Mouse (Mus musculus) layer of hippocampus, adult 9-10 months (tissue): ENCODE results near the gene Axin1.
"Not testable (repeated sequence)": the region's sequence is repeated elsewhere in the genome, so short reads cannot be mapped to it uniquely, and the experiment has no call there.

Experiments
- DNase-seq: peaks from one replicate; pipeline ENCODE4 v3.0.0; 2022; ENCODE audit warnings: low spot score

The Axin1 gene

DNA sequence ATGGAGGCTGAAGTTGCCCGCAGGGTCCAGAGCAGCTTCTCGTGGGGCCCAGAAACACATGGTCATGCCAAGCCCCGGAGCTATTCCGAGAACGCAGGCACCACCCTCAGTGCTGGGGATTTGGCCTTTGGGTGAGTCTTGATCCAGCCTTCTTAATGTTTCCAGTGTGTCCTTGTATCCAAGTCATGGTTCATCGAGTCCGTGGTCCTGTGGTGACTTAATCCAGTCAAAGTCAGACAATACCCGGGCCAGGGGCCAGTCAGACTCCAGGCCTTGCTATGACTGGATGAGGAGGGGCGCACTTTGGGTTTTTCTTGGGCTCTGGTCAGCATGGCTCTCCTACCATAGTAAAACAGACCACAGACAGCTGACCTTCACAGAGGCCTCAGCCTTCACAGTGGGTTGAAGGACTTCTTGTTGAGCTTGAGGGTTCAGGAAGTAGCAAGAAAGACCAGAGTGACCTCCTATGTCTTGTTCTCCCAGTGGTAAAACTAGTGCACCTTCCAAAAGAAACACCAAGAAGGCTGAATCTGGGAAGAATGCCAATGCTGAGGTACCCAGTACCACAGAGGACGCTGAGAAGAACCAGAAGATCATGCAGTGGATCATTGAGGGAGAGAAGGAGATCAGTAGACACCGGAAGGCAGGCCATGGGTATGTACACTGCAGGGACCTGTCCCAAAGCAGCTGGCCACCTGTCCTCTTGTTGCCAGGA, 49.8 kb downstream of the Axin1 start:
- DNase-seq: no peak

DNA sequence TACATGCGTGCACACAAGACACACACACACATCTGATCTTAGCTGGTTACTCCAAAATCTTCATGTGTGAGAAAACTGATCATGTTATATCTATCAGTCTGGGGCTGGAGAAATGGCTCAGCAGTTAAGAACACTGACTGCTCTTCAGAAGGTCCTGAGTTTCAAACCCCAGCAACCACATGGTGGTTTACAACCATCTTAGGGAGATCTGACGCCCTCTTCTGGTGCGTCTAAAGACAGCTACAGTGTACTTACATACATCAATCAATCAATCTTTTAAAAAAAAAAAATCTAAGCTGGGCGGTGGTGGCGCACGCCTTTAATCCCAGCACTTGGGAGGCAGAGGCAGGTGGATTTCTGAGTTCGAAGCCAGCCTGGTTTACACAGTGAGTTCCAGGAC, 53.0 kb downstream of the Axin1 start:
- not testable (repeated sequence) for DNase-seq

DNA sequence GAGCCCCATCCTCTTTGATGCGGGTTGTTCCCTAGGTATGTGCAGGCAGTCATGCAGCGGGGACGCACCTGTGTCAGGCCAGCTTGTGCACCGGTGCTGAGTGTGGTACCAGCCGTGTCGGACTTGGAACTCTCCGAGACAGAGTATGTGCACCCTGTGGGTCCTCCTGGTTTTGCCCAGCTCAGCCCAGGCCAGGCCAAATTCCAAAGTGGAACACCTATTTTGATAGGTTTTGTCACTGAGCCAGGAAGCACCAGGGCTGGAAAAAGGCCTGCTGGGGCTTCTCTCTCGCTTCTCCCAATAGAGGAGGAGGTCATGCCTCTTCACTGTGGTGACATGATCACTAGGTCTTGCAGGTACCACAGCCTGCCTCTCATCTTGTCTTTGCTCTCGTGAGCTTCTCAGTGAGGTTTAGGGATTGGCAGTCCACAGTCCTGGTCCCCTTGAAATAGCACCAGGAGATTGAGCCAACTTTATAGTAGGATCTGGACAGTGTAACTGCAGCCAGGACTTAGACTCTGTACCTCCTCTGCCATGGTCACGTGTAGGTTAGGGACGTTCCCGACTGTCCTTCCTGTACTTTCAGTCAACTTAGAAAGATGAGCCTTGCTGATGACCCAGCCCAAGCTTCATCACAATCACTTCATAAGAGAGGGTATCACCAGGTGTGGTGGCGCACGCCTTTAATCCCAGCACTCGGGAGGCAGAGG, 54.1 kb downstream of the Axin1 start:
- DNase-seq: no peak

DNA sequence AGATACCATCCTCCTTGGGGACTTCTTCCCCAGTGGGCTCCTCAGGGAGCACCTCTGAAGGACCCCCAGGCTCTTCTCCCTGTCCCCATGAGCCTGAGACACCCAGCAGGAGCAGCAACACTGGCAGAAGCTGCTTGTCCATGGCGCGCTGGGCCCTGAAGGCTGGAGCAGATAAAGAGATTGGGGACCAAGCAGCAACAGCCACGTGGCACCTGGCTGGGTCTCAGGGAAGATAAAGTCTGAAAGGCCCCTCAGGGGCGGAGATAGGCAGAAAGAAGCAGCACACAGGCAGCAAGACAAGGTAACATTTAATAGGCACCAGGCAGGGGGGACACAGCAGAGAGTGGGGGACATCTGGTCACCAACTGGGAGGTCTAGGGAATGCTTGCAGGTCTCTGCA, 60.4 kb downstream of the Axin1 start, which contains the start of gene Pdia2:
Gene Pdia2, minus strand, starts transcription at position 196 of the 400 bp plus-strand sequence.
- no peak for DNase-seq

DNA sequence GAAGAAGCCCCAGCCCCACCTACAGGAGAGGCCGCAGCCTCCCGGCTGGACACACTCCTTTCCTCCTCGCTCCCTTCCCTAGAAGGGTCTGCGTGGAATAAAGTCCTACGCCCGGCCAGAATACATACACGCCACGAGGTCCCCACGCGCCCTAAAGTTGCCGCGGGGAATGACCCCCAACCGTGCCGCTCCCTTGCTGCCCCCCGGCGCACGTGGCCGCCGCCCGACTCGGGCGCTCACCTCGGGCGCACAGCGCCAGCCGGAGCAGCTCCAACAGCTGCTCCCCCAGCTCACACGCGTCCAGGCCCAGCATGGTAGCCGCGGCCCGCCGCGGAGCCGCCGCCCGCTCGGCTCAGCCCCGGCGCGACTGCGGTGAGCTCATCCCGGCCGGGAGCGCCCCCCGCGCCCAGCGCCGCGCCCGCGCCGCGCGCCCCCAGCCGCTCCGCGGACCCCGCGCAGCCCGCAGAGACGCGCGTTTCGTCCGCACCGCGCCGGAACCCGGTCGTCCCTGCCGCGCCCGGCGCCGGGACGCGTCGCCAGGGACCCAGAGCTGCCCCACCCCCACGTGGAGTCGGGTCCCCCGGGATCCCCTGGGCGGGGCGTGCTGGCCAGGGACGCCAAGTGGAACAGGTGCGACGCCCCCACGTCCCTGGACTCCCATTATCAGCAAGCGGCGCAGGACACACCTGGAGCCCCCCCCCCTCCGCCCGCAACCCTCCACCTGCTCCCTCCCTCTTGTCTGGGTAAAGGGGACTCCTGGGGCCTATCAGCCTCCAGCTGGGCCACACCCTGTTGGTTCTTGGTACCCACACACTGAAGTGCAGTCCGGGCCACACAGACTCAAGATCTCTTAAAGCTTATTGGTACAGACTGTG, 62.6 kb downstream of the Axin1 start:
- no peak for DNase-seq

DNA sequence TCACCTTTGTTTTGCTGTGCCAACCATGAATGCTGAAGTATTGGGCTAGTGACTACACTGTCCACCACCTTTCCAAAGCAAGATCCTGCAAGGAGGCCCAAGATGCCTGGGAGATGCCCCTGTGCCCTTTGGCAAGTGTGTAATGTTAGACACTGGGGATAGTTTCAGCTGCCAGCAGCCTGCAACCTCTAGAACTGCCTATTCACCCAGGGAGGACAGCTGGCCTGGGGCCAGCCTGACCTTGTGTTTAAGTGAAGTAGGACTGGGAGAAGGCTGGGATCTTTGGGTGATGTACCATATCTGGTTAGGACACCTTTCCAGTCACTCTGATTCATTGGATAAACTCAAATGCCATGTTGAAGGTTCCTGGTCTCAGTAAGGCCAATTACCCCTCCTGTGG, 63.5 kb downstream of the Axin1 start:
- DNase-seq: no peak

DNA sequence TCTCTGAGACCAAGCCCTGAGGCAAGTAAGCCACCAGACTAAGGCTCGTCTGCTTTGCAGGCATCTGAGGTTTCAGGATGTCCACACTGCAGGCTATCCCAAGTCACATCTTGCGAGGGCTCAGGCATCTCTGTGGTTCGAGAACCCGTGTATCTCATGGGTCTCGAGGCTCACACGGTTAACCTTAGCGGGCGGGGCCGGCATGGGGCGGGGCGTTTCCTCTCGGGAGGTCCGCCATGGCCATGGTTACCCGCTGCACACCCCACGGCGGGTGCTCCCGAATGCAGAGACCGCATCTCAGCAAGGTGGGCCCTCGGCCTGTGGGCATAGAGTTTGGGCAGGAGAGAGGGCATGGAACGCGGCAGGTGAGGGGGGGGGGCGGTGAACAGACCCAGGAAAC, 64.2 kb downstream of the Axin1 start, which contains the start of gene Rgs11:
Gene Rgs11, plus strand, starts transcription at position 215 of the 400 bp plus-strand sequence.
- no peak for DNase-seq

DNA sequence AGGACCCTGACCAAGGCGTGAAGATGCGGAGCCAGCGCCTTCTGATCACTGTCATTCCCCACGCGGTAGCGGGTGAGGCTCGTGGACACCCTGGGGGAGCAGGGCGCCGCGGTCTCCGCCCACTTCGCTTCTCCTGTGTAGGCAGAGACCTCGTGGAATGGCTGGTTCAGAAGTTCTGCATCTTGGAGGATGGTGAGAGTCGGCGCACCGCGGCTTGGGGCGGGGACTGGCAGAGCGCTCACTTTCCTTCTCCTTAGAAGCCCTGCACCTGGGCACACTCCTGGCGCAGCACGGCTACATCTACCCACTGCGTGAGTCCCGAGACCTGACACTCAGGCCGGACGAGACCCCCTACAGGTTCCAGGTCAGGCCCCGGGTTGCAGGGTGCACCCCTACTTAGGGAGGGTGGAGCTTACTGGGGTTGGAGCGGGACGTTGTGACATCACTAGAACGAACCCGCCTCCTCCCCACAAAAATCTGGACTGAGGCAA, 64.9 kb downstream of the Axin1 start:
- DNase-seq: peak; percentile 20

DNA sequence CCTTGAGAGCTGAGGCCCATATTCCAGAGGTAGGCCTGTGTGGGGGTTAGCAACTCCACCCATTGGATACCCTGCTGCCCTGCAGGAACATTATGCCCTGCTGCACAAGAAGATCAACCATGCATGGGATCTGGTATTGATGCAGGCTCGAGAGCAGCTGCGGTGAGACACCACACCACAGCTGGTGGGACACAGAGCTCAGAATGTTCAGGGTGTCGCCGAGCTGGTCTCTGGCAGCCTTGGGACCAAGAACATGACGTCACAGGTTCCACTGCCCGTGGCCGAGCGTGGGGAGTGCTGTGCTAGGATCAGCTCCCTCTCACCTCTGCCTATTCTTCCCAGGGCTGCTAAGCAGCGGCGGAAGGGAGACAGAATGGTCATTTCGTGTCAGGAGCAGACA, 66.3 kb downstream of the Axin1 start:
- DNase-seq: no peak

DNA sequence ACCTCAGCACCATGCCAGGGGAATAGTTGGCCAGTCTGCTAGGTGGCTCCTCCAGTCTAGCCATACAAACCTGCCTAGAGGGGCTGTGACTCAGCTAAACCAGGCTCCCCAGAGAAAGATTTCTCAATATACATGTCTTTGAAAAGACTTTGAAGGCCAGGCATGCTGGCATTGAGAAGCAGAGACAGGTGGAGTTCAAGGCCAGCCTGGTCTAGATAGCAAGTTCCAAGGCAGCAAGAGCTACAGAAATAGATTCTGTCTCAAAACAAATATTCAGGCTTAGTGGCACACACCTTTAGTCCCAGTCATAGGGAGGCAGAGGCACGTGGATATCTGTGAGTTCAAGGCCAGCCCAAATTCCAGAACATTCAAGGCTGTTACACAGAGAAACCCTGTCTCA, 67.9 kb downstream of the Axin1 start:
- DNase-seq: no peak

DNA sequence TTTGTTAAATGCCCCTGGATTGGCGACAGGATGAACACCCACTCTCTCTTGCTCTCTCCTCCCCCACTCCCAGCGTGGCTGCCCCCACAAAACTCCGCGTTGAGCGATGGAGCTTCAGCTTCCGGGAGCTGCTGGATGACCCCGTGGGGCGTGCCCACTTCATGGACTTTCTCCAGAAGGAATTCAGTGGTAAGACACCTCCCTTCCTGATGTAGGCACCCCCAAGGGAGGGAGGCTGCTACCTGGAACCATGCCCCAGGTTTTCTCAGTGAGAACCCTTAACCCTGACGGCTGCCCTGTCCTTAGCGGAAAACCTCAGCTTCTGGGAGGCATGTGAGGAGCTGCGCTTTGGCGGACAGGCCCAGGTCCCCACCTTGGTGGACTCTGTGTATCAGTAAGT, 69.2 kb downstream of the Axin1 start, which contains the start of gene Arhgdig:
Gene Arhgdig, minus strand, starts transcription at position 101 of the 400 bp plus-strand sequence.
- no peak for DNase-seq

DNA sequence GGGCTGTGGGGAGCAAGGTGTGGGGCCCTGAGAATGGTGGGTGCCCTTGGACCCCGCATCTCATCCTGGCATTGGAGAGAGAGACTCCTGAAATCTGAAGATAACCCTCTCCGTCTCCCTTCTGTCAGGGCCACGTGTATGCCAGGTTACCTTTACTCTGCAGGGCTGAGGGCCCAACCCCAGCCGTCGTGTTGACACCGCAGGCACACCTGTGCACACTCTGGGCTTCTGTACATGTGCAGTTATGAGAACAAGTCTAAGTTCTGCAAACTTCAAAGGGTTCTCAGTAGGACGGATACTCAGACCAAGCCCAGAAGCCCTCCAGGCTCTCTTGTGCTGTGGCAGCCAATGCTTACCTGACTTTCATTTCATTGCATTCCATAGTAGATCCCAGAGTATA, 73.8 kb downstream of the Axin1 start:
- DNase-seq: no peak

DNA sequence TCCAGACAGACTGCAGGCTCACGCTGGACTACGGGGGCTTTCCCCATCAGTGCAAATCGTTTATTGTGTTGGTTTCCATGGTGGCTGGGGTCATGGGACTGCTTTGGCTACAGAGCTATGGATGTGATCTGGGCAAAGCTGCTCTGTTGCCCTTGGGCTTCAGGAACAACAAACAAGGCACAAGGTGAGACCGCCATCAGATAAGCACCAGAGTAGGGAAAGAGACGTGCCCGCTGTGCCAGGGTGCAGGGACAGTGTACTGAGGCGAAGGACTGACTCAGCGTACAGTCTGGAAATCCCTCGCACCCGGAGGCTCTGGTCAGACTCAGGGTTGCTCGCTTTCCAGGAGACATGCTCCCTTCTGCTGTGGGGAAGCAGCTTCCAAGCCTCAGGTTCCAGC, 74.2 kb downstream of the Axin1 start:
- no peak for DNase-seq

DNA sequence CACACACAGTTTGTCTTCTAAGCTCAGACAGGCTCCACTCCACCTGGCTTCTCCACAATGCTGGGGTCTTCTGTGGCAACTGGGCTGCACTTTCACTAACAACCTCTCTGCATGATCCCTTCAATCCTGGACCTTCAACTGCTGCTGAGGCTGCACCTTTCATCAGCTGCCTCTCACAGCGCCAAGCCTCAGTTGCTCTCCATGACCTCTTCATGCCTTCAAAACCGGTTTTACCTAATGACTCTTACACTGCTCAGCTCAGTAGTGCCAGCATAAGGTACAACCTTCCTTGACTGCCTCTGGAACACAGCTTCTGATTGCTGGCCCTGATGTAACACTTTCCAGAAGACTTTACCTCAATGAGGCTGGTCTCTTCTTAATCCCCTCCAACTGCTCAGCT, 83.0 kb downstream of the Axin1 start:
- no peak for DNase-seq

DNA sequence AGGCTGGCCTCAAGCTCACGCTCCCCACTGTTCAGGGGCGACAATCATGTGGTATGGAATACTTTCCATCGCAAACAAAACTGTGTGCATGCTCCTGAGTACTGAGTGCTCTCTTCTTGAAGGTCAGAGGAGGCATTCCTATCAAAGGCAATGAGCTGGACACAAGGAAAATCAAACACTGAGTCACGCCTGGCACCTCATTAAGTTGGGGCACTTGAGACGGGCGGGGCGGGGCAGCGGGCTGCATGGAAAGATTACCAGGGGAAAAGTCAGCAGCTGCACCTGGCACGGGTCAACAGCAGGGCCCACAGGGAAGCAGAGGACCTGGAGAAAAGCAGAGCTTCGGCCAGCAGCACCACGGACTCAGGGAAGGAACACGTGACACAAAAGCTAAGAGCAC, 86.7 kb downstream of the Axin1 start:
- DNase-seq: no peak

DNA sequence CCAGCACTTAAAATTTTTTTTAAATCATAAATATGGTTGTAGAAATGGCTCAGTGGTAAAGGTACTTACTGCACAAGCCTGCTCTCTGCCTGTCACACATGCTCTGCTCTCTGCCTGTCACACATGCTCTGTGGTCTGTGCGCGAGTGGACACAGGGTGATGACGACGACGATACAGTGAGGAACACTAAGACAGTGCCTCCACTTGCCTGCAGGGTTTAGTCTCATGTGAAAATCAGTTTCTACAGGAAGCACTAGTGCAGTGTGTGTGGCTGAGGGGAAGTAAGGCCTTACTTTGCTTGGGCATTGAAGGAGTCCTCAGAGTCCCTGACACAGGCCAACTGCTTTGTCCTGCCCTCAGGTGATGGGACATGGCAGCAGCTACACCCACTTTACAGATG, 91.3 kb downstream of the Axin1 start:
- no peak for DNase-seq

DNA sequence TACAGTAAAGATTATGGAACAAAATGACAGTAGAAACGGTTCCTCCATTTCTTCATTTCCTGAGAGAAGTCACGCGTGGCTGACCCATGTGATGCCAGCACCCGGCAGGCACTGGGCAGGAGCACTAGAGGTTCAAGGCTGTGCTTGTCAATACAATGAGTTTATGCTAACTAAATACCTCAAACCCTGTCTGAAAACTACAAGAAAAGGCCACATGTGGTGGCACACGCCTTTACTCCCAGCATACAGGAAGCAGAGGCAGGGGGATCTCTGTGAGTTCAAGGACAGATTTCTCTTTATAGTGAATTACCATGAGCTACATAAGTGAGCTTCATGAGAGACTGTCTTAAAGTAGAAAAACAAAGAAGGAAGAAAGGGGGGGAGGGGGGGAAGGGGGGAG, 92.7 kb downstream of the Axin1 start:
- no peak for DNase-seq

DNA sequence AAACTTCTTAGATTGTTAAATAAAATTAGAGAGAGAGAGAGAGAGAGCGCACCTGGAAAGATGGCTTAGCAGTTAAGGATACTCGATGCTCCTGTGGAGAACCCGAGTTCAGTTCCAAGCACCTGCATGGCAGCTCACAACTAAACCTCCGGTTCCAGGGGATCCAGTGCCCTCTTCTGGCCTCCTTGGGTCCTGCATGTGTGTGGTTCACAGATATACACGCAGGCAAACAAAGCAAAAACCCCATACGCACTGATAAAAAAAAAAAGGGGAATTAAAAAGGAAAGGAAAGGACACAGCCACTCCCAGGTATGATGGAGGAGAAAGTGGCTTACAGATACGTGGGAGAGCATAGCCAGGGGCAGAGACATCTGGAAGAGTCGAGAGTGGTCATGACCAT, 94.4 kb downstream of the Axin1 start:
- DNase-seq: no peak

DNA sequence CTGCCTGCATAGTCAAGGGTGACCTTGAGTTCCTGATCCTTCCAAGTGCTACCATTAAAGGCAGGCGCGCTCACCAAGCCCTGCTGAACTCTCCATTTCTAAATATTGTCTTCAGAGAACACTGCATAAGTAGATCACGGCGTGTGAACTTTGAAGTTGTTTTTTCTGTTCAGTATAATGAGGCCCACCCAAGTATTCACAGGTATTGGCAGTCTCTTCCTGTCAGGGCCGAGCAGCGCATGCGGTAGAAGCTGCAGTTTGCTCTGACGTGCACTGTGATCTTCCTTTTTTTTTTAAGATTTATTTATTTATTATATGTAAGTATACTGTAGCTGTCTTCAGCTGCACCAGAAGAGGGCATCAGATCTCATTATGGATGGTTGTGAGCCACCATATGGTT, 95.9 kb downstream of the Axin1 start:
- DNase-seq: no peak

DNA sequence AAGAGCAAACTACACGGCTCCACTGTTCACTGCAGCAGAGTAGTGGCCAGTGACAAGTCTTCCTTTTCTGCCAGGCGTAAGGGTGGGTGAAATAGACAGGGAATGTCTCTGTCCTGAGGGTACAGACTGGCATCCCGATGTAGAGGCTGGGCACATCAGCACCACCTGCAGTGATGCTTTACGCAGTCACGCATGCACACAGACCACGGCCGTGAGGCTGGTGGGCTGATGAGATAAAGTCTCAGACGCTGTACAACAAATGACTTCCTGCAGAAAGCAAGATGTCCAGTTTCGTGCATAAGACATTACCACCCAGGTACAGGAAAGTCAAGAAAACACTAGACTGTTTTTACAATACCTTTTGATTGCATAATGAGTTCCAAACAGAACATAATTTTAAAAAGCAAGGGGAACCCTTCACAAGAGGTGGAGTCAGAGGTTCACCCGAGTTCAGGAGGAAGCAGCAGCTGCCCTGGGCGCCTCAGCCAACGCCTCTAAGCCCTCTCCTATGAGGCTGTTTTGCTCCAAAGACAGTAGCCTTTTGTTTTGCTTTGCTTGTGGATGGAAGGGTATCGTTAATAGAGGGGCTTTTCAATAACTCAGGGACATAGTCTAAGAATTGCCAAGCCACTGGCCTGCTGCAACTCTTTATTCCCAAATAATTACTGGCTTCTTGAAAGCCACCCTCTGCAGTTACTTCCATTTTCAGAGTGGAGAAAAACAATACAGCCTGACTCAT, 96.8 kb downstream of the Axin1 start:
- DNase-seq: no peak

DNA sequence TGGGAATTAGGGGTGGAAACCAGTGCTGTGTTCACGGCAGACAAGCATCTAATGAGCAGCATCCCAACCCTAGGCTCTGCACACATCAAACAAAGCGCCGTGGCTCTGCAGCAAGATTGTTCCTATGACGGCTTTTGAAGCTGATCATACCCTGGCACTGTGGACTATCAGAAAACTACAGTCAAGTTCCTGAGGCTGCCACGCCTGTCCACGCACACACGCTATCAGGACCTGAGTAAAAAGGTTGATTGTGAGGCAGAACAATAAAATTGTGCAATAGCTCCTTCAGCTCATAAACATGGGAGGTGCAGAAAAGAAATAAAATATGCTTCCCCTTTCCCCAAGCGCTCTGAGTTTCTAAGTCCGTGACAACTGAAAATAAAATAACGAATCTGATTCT, 99.2 kb downstream of the Axin1 start:
- DNase-seq: no peak

DNA sequence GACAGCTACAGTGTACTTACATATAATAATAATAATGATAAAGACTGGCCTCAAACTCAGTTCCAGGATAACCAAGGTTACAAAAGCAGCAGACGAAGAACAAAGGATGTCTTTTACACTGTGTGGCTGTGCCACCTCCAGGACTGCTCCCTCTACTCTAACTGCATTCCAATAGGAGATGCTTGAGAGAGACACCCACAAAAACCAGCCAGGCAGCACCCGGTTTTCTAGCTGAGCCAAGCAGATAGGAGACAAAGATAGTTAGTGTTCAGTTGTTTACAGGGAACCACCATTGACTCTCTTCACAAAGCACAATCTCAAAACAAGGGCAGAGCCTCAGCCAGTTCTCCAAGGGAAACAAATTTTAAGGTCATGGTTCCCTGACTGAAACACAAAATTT, 101.1 kb downstream of the Axin1 start:
- no peak for DNase-seq
